Mouse (Mus musculus): ENCODE data around the gene Tesc. TPM values are rescaled to one million over a fixed set of nuclear protein-coding genes. Genes with fewer than 3 reads are reported as not detected.

Gene Tesc
- total and polyA plus RNA-seq, 2 experiments from 2014 or later: 3.8 to 6.9 TPM

DNA sequence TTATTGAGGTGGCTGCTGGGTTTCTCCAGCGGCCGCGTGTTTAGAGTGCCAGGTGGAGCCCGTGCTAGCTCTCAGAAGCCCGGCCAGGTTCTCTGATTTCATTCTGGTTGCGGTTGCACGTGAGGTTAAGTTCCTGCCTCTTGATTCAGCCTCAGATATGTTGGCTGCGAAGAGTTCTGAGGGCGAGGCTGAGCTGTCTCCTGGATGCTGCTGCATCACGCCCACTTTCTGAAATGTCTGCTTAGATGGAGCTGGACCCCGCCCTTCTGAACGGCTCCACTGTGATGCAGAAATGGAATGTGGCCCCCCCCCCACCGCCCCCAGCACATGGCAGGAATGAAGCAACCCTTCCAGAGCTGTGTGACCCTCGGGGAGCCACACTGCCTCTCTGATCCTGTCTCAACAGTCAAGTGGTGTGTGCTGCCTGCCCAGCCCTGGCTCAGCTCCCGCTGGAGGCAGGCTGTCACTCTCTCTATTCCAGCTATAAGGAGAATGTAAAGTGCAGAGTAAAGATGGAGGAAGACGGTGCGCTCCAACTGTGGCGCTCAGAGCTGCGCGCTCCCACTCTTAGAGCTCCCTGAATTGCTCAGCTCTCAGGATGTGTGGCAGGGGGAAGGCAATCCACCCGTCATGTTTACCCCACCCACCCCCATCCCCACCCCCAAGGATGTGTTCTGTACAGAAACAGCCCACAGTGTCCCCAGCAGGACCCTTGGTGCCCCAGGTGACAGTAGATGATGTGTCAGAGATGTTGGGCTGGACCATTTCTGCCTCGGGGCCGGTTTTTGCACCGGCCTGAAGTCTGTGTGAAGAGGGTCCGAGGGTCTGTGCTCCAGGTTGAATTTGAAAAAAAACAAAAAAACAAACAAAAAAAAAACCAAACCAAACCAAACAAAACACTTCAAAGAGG, 9.6 kb downstream of the Tesc start:
- Histone ChIP-seq H3K4me3 (ENCODE audit: low read length) (no peak overlapping the region), H3K4me2 (ENCODE audit: low read depth, low read length) (no peak overlapping the region), H3K9me3 (ENCODE audit: low read length) (peaks cover 2% of the 10 kb centered on the region; the same call in 1 of the 2 replicates), H3K36me3 (ENCODE audit: insufficient read depth, low read length) (no peaks in the 10 kb centered on the region), H3K4me1 (ENCODE audit: insufficient read depth, low read length) (peaks cover 16% of the 10 kb centered on the region; the same call in 1 of the 2 replicates), H3K27me3 (ENCODE audit: insufficient read depth, low read length) (no peaks in the 10 kb centered on the region), H3K9ac (replicated peaks; ENCODE audit: low read length) (no peak overlapping the region), H3K27ac (no peak overlapping the region; the same call in 1 of the 2 replicates)
- 41% methylated on average over 25 of the region's 25 CpGs for WGBS
- TF ChIP-seq CTCF (IDR thresholded peaks at IDR 0.05; ENCODE audit: low read depth): no peak
- ATAC-seq: no peak; the same call in 1 of the 2 replicates
- DNase-seq (ENCODE audit: low spot score): no peak

DNA sequence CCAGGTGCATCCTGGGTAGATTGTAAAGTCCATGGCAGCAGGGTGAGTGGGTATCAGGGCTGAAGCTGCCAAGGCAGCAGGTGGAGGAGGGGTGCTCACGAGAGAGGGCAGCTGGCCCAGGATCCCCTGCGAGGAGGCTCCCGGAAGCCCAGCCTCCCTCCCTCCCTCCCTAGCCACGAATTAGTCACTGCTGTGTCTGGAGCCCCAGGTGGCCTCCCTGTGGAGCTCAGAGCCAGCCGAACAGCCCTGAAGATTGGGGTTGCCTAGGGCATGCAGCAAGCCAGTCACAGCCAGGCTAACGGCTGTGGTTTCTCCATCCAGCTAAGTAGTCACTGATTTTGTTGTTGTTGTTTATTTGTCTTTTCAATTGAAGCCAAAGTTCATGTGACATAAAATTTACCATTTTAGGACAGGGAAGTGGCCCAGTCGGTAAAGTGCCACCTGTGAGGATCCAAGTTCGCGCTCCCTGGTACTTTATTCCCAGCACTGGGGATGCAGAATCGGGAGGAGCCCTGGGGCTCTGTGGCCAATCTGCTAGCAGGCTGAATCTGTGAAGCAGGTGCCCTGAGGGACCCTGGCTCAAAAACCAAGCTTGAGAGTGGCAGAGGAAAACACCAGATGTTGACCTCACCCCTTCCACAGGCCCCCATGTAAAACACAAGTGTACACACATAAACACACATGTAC, 10.4 kb downstream of the Tesc start:
- H3K4me3 ChIP-seq (ENCODE audit: low read length): no peak overlapping the region
- no peak overlapping the region for H3K4me2 ChIP-seq (ENCODE audit: low read depth, low read length)
- H3K9me3 ChIP-seq (ENCODE audit: low read length): peaks cover 2% of the 10 kb centered on the region; the same call in 1 of the 2 replicates
- H3K27ac ChIP-seq: no peak overlapping the region
- no peaks in the 10 kb centered on the region for H3K27me3 ChIP-seq (ENCODE audit: insufficient read depth, low read length)
- ATAC-seq (peak; percentile 64), DNase-seq (ENCODE audit: low spot score) (peak; percentile 63)
- TF ChIP-seq CTCF (IDR thresholded peaks at IDR 0.05; ENCODE audit: low read depth): no peak
- no peak overlapping the region for H3K9ac ChIP-seq (replicated peaks; ENCODE audit: low read length)
- H3K36me3 ChIP-seq (ENCODE audit: insufficient read depth, low read length): no peaks in the 10 kb centered on the region
- peaks cover 16% of the 10 kb centered on the region; the same call in 1 of the 2 replicates for H3K4me1 ChIP-seq (ENCODE audit: insufficient read depth, low read length)
- WGBS: 11% methylated on average over 10 of the region's 10 CpGs

DNA sequence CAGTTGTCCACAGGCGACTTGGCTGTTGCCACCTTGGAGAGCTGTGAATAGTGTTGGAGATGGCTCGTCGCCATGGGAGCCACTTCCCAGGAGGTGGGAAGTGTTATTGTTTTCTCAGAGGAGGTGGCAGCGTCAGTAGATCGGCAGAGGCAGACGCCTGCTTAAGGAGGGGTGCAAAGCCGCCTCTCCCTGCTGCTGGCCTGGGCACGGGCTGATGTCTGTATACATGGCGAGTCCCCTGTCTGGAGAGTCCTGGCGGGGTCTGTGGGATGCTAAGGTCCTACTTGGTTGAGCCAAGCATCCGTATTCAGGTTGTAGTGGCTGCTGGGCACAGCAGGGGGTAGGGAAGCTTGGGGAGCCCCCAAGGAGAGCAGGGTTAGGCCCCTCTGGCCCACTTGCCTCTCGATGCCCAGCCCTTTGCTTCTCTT, 11.7 kb downstream of the Tesc start:
- no peak overlapping the region for H3K27ac ChIP-seq
- no peaks in the 10 kb centered on the region for H3K27me3 ChIP-seq (ENCODE audit: insufficient read depth, low read length)
- H3K9me3 ChIP-seq (ENCODE audit: low read length): peaks cover 2% of the 10 kb centered on the region; the same call in 1 of the 2 replicates
- H3K4me2 ChIP-seq (ENCODE audit: low read depth, low read length): no peak overlapping the region
- ATAC-seq (no peak), DNase-seq (ENCODE audit: low spot score) (peak; percentile 48)
- WGBS: 20% methylated on average over 12 of the region's 12 CpGs
- H3K4me1 ChIP-seq (ENCODE audit: insufficient read depth, low read length): peaks cover 16% of the 10 kb centered on the region; the same call in 1 of the 2 replicates
- no peak overlapping the region for H3K9ac ChIP-seq (replicated peaks; ENCODE audit: low read length)
- TF ChIP-seq CTCF (IDR thresholded peaks at IDR 0.05; ENCODE audit: low read depth): no peak
- H3K4me3 ChIP-seq (ENCODE audit: low read length): no peak overlapping the region
- no peaks in the 10 kb centered on the region for H3K36me3 ChIP-seq (ENCODE audit: insufficient read depth, low read length)

DNA sequence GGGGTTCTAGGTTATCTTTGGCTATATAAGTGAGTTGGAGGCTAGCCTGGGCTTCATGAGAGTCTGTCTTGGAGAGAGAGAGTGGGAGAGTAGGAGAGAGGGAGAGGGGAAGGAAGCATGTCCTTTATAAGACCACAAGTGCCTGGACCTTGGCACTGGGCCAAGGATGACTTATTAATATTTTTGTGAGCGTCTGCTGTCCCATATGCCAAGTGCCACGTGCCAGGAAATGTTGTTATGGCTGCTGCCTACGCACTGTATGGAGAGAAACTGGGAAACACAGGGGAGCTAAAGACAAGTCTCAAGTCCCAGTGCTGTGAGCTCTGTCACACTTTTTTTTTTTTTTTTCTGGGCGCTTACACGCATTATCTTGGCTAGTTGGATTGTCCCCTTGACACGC, 15.1 kb downstream of the Tesc start:
- no peak overlapping the region for H3K27ac ChIP-seq
- DNase-seq (ENCODE audit: low spot score) (peak; percentile 77), ATAC-seq (no peak)
- no peak overlapping the region for H3K4me3 ChIP-seq (ENCODE audit: low read length)
- no peaks in the 10 kb centered on the region for H3K36me3 ChIP-seq (ENCODE audit: insufficient read depth, low read length)
- H3K4me1 ChIP-seq (ENCODE audit: insufficient read depth, low read length): peaks cover 13% of the 10 kb centered on the region; the same call in 1 of the 2 replicates
- H3K9ac ChIP-seq (replicated peaks; ENCODE audit: low read length): no peak overlapping the region
- H3K4me2 ChIP-seq (ENCODE audit: low read depth, low read length): no peak overlapping the region
- TF ChIP-seq CTCF (IDR thresholded peaks at IDR 0.05; ENCODE audit: low read depth): no peak
- no peaks in the 10 kb centered on the region for H3K27me3 ChIP-seq (ENCODE audit: insufficient read depth, low read length)
- peaks cover 2% of the 10 kb centered on the region; the same call in 1 of the 2 replicates for H3K9me3 ChIP-seq (ENCODE audit: low read length)
- 58% methylated on average over 6 of the region's 6 CpGs for WGBS

DNA sequence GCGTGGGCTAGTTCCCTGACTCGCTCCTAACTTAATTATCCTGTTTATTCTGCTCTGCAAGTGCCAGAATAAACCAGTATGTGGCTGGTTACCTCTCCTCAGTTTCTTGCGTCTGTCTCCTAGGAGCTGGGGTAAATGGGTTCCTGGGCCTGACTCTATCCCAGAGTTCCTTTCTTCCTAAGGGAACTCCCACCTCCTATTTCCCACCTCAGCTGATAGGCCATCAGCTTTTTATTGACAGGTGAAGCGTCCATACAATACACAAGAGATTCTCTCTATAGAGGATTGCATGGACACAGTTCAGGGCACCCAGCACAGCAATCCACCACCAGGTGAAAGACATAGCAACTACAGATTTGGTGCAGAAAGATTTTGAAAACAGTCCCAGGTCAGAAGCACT, 16.2 kb downstream of the Tesc start:
- no peak overlapping the region for H3K9ac ChIP-seq (replicated peaks; ENCODE audit: low read length)
- H3K4me1 ChIP-seq (ENCODE audit: insufficient read depth, low read length): peaks cover 7% of the 10 kb centered on the region; the same call in 1 of the 2 replicates
- TF ChIP-seq CTCF (IDR thresholded peaks at IDR 0.05; ENCODE audit: low read depth): no peak
- no peak overlapping the region for H3K4me2 ChIP-seq (ENCODE audit: low read depth, low read length)
- H3K9me3 ChIP-seq (ENCODE audit: low read length): peaks cover 2% of the 10 kb centered on the region; the same call in 1 of the 2 replicates
- H3K27me3 ChIP-seq (ENCODE audit: insufficient read depth, low read length): no peaks in the 10 kb centered on the region
- DNase-seq (ENCODE audit: low spot score): no peak
- no peak overlapping the region for H3K27ac ChIP-seq
- no peak overlapping the region for H3K4me3 ChIP-seq (ENCODE audit: low read length)
- no peak for ATAC-seq
- 85% methylated on average over 4 of the region's 4 CpGs for WGBS
- H3K36me3 ChIP-seq (ENCODE audit: insufficient read depth, low read length): no peaks in the 10 kb centered on the region

DNA sequence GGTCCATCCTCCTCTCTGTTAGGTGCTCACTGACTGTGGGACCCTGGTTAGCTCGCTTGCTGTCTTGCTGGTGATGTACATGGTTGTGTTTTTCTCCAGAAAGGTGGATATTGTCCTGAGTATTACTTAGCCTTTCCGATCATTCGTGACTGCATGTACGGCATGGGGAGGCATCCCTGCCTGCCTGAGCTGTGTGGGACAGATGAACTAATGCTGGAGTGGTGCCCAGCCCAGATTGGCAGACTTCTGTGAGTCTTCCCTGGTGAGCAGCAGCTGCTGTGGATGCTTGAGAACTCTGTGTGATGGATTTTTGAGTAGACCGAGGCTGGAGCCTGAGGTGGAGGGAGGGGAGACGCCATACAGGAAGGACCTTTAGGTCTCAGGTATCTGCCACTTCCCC, 17.4 kb downstream of the Tesc start:
- peaks cover 2% of the 10 kb centered on the region; the same call in 1 of the 2 replicates for H3K9me3 ChIP-seq (ENCODE audit: low read length)
- H3K4me1 ChIP-seq (ENCODE audit: insufficient read depth, low read length): no peaks in the 10 kb centered on the region
- H3K9ac ChIP-seq (replicated peaks; ENCODE audit: low read length): no peak overlapping the region
- H3K36me3 ChIP-seq (ENCODE audit: insufficient read depth, low read length): no peaks in the 10 kb centered on the region
- TF ChIP-seq CTCF (IDR thresholded peaks at IDR 0.05; ENCODE audit: low read depth): no peak
- H3K27me3 ChIP-seq (ENCODE audit: insufficient read depth, low read length): no peaks in the 10 kb centered on the region
- 62% methylated on average over 6 of the region's 6 CpGs for WGBS
- H3K4me3 ChIP-seq (ENCODE audit: low read length): no peak overlapping the region
- ATAC-seq (no peak), DNase-seq (ENCODE audit: low spot score) (peak; percentile 48)
- H3K27ac ChIP-seq: no peak overlapping the region
- H3K4me2 ChIP-seq (ENCODE audit: low read depth, low read length): no peak overlapping the region
